Comparison of ENCODE assay signal across 27 mouse cellular contexts in genomic region chr12:92892315-92892714, GRCm38 (mm10).
DNase-seq lines count a peak whose midpoint lies in the region; ATAC-seq and TF ChIP-seq lines count a peak whose summit lies in the region.
"Had no signal": no experiment of that assay in that cellular context is flagged by ENCODE, and none has a peak within 500 bp of the region (broad histone marks: within the 10 kb centered on the region; RNA-seq: fewer than 3 reads in every experiment).

No protein-coding gene starts in this region.

- peak; percentile 7 for DNase-seq in CD4-positive, CD25-positive, alpha-beta regulatory T cell, adult 2 months (ENCODE audit: low read depth, low spot score)
- DNase-seq in CH12.LX (ENCODE audit: extremely low read depth), result no peak
- DNase-seq in midbrain, embryonic 11.5 days (ENCODE audit: low spot score, missing footprints), result no peak
- DNase-seq: adrenal gland, postnatal 14 days; cerebellum, adult 2 months; cerebellum, postnatal 25 days; gastrocnemius, postnatal 14 days; heart, adult 11 months; kidney, postnatal 14 days; layer of hippocampus, adult 9-11 months; lung, postnatal 4 days; thymus, adult 18-20 months; thymus, postnatal 4 days had no signal

- H3K9ac ChIP-seq in CH12.LX (ENCODE audit: insufficient read depth, low read depth), result peak overlapping the region; percentile 84
- H3K9ac ChIP-seq in midbrain, embryonic 16.5 days (ENCODE audit: low read depth, low read length), result no peak overlapping the region
- no peak overlapping the region for H3K9ac ChIP-seq in midbrain, embryonic 11.5 days (ENCODE audit: low read length)
- H3K9ac ChIP-seq: heart, embryonic 15.5 days; hindbrain, embryonic 12.5 days; liver, embryonic 15.5 days; midbrain, embryonic 15.5 days; neural tube, embryonic 13.5 days had no signal

- no peaks in the 10 kb centered on the region for H3K27me3 ChIP-seq in CH12.LX (replicated peaks)
- no peaks in the 10 kb centered on the region for H3K27me3 ChIP-seq in small intestine, adult 2 months (ENCODE audit: control insufficient read depth, insufficient read depth, low read length)
- H3K27me3 ChIP-seq in midbrain, embryonic 16.5 days (ENCODE audit: control insufficient read depth, insufficient read depth, low read depth, low read length), result no peaks in the 10 kb centered on the region
- no peaks in the 10 kb centered on the region for H3K27me3 ChIP-seq in midbrain, embryonic 11.5 days (ENCODE audit: control insufficient read depth, insufficient read depth, low read length)
- H3K27me3 ChIP-seq: heart, embryonic 15.5 days; hindbrain, embryonic 12.5 days; liver, embryonic 15.5 days; midbrain, embryonic 15.5 days; neural tube, embryonic 13.5 days had no signal

- peaks cover 12% of the 10 kb centered on the region for H3K79me2 ChIP-seq in CH12.LX (replicated peaks; ENCODE audit: control insufficient read depth, extremely low read depth, insufficient read depth, poor library complexity, severe bottlenecking)

- no peaks in the 10 kb centered on the region for H3K36me3 ChIP-seq in CH12.LX (replicated peaks in 1 of 2; ENCODE audit: control insufficient read depth in 1 of 2, insufficient read depth in 1 of 2, low read length in 1 of 2)
- no peaks in the 10 kb centered on the region for H3K36me3 ChIP-seq in small intestine, adult 2 months (ENCODE audit: control insufficient read depth, insufficient read depth, low read length)
- no peaks in the 10 kb centered on the region for H3K36me3 ChIP-seq in midbrain, embryonic 16.5 days (ENCODE audit: control insufficient read depth, insufficient read depth, low read length)
- H3K36me3 ChIP-seq in midbrain, embryonic 11.5 days (ENCODE audit: control insufficient read depth, insufficient read depth, low read length), result no peaks in the 10 kb centered on the region
- H3K36me3 ChIP-seq: heart, embryonic 10.5 days; heart, embryonic 15.5 days; hindbrain, embryonic 12.5 days; liver, embryonic 15.5 days; midbrain, embryonic 15.5 days; neural tube, embryonic 13.5 days had no signal

- no peak for TF ChIP-seq EP300 in CH12.LX (IDR thresholded peaks at IDR 0.05; ENCODE audit: low read length)

- no peak for TF ChIP-seq RAD21 in CH12.LX (IDR thresholded peaks at IDR 0.05; ENCODE audit: low read depth, low read length)

- peak overlapping the region in 1 of 3 experiments; percentile 56 for H3K4me3 ChIP-seq in CH12.LX (replicated peaks in 1 of 3; ENCODE audit: low read depth in 2 of 3, low read length in 2 of 3, poor library complexity in 1 of 3)
- H3K4me3 ChIP-seq in small intestine, adult 2 months (ENCODE audit: low read depth, low read length), result no peak overlapping the region
- H3K4me3 ChIP-seq in midbrain, embryonic 16.5 days (ENCODE audit: low read depth, low read length), result no peak overlapping the region
- no peak overlapping the region for H3K4me3 ChIP-seq in midbrain, embryonic 11.5 days (ENCODE audit: low read depth, low read length)
- H3K4me3 ChIP-seq: heart, embryonic 10.5 days; heart, embryonic 15.5 days; hindbrain, embryonic 12.5 days; liver, embryonic 15.5 days; midbrain, embryonic 15.5 days; myocyte; neural tube, embryonic 13.5 days had no signal

- peak overlapping the region; percentile 68 for H3K4me2 ChIP-seq in CH12.LX (ENCODE audit: insufficient read depth, low read depth, poor library complexity, severe bottlenecking)
- no peak overlapping the region for H3K4me2 ChIP-seq in midbrain, embryonic 16.5 days (ENCODE audit: low read length)
- H3K4me2 ChIP-seq in midbrain, embryonic 11.5 days, result no peak overlapping the region
- H3K4me2 ChIP-seq: heart, embryonic 15.5 days; hindbrain, embryonic 12.5 days; liver, embryonic 15.5 days; midbrain, embryonic 15.5 days; neural tube, embryonic 13.5 days had no signal

- dilution Hi-C loops in CH12.LX (cut with MboI; ENCODE audit: extremely low pct_ligation_motif_present, extremely low pct_unique_long_range_greater_than_20kb, low sequenced_read_pairs), result no loop called here

- peak; percentile 27 for ATAC-seq in inflammation-experienced regulatory T-cells, adult 6 months
- ATAC-seq in midbrain, embryonic 16.5 days, result no peak
- no peak for ATAC-seq in midbrain, embryonic 11.5 days (ENCODE audit: low FRiP score)
- ATAC-seq: forebrain, embryonic 14.5 days; hindbrain, postnatal 0 days; intestine, embryonic 16.5 days; midbrain, embryonic 15.5 days had no signal

- H3K4me1 ChIP-seq in CH12.LX (ENCODE audit: control insufficient read depth in 1 of 2, insufficient read depth in 2 of 2), result peaks cover 3 to 4% of the 10 kb centered on the region in 2 experiments; a peak in 3 of 4 replicates
- H3K4me1 ChIP-seq in small intestine, adult 2 months (ENCODE audit: control insufficient read depth, insufficient read depth, insufficient read length, low read length), result 0 out of 2 replicates have a peak, but pooled peaks cover 1% of the 10 kb centered on the region
- H3K4me1 ChIP-seq in midbrain, embryonic 16.5 days (ENCODE audit: control insufficient read depth, insufficient read depth, low read length), result no peaks in the 10 kb centered on the region
- no peaks in the 10 kb centered on the region for H3K4me1 ChIP-seq in midbrain, embryonic 11.5 days (ENCODE audit: control insufficient read depth, insufficient read depth, low read length)
- H3K4me1 ChIP-seq: heart, embryonic 10.5 days; heart, embryonic 15.5 days; hindbrain, embryonic 12.5 days; liver, embryonic 15.5 days; midbrain, embryonic 15.5 days; neural tube, embryonic 13.5 days had no signal

- no peak for TF ChIP-seq POLR2A in CH12.LX (IDR thresholded peaks at IDR 0.05; ENCODE audit: low read depth, low read length)
- TF ChIP-seq POLR2A in small intestine, adult 2 months (IDR thresholded peaks at IDR 0.05; ENCODE audit: low read depth, low read length), result no peak

- TF ChIP-seq CTCF in CH12.LX (conservative IDR thresholded peaks at IDR 0.05 in 1 of 2, IDR thresholded peaks at IDR 0.05 in 1 of 2; ENCODE audit: low read depth in 2 of 2, low read length in 2 of 2), result no peak
- no peak for TF ChIP-seq CTCF in small intestine, adult 2 months (IDR thresholded peaks at IDR 0.05; ENCODE audit: extremely low read depth, insufficient read length, insufficient replicate concordance, low read depth, low read length)

- no peaks in the 10 kb centered on the region for H3K9me3 ChIP-seq in CH12.LX (replicated peaks; ENCODE audit: low read length)
- H3K9me3 ChIP-seq in midbrain, embryonic 16.5 days (replicated peaks; ENCODE audit: control insufficient read depth, low read length, poor library complexity, severe bottlenecking), result peaks cover 2% of the 10 kb centered on the region; the same call in 1 of the 2 replicates
- no peaks in the 10 kb centered on the region for H3K9me3 ChIP-seq in midbrain, embryonic 11.5 days (ENCODE audit: control insufficient read depth, low read length)
- H3K9me3 ChIP-seq: heart, embryonic 10.5 days; heart, embryonic 15.5 days; liver, embryonic 15.5 days had no signal

- in situ Hi-C loops in CH12.LX (cut with MboI; ENCODE audit: low pct_ligation_motif_present, low pct_unique_long_range_greater_than_20kb, low sequenced_read_pairs), result no loop called here

- peak overlapping the region; percentile 99 for H3K27ac ChIP-seq in CH12.LX (ENCODE audit: insufficient read depth, low read depth)
- H3K27ac ChIP-seq in small intestine, adult 2 months (ENCODE audit: insufficient read depth, low read depth, low read length), result peak overlapping the region; percentile 67
- no peak overlapping the region for H3K27ac ChIP-seq in midbrain, embryonic 16.5 days (ENCODE audit: low read length)
- H3K27ac ChIP-seq in midbrain, embryonic 11.5 days (ENCODE audit: low read depth, low read length), result no peak overlapping the region
- H3K27ac ChIP-seq: heart, embryonic 10.5 days; heart, embryonic 15.5 days; hindbrain, embryonic 12.5 days; hindbrain, postnatal 0 days; liver, embryonic 15.5 days; midbrain, embryonic 15.5 days; neural tube, embryonic 13.5 days; stomach, postnatal 0 days had no signal

- 74% methylated on average over 7 of the region's 9 CpGs for WGBS in small intestine, adult 2 months
- 93% methylated on average over 4 of the region's 9 CpGs for WGBS in midbrain, embryonic 16.5 days
- WGBS in midbrain, embryonic 11.5 days, result 95% methylated on average over 4 of the region's 9 CpGs

TF ChIP-seq in CH12.LX, 34 proteins besides CTCF, POLR2A, EP300 and RAD21:
- no peak for TF ChIP-seq MAX (IDR thresholded peaks at IDR 0.05; ENCODE audit: low read length)
- TF ChIP-seq MYC (IDR thresholded peaks at IDR 0.05; ENCODE audit: low read depth, low read length), result no peak
- TF ChIP-seq ZNF384 (IDR thresholded peaks at IDR 0.05; ENCODE audit: low read depth, low read length), result no peak
- TF ChIP-seq MAFK (IDR thresholded peaks at IDR 0.05; ENCODE audit: insufficient replicate concordance, low read length), result no peak
- TF ChIP-seq ETS1 (conservative IDR thresholded peaks at IDR 0.05; ENCODE audit: low read depth, low read length), result no peak
- no peak for TF ChIP-seq KAT2A (IDR thresholded peaks at IDR 0.05; ENCODE audit: insufficient replicate concordance, low read length)
- no peak for TF ChIP-seq ZC3H11A (IDR thresholded peaks at IDR 0.05; ENCODE audit: low read depth, low read length)
- no peak for TF ChIP-seq ZMIZ1 (IDR thresholded peaks at IDR 0.05; ENCODE audit: low read depth, low read length)
- no peak for TF ChIP-seq IRF4 (IDR thresholded peaks at IDR 0.05; ENCODE audit: low read depth, low read length)
- no peak for TF ChIP-seq ZKSCAN1 (IDR thresholded peaks at IDR 0.05; ENCODE audit: borderline replicate concordance, low read depth, low read length)
- no peak for TF ChIP-seq USF1 (IDR thresholded peaks at IDR 0.05; ENCODE audit: low read depth, low read length)
- no peak for TF ChIP-seq JUN (IDR thresholded peaks at IDR 0.05; ENCODE audit: insufficient read depth, low read depth, low read length)
- TF ChIP-seq MEF2A (IDR thresholded peaks at IDR 0.05; ENCODE audit: borderline replicate concordance, low read depth, low read length), result no peak
- TF ChIP-seq MAZ (IDR thresholded peaks at IDR 0.05; ENCODE audit: low read depth, low read length), result no peak
- TF ChIP-seq PAX5 (IDR thresholded peaks at IDR 0.05; ENCODE audit: low read length), result no peak
- no peak for TF ChIP-seq JUND (conservative IDR thresholded peaks at IDR 0.05; ENCODE audit: low read depth, low read length)
- no peak for TF ChIP-seq SMC3 (IDR thresholded peaks at IDR 0.05; ENCODE audit: low read depth, low read length)
- no peak for TF ChIP-seq SIN3A (IDR thresholded peaks at IDR 0.05; ENCODE audit: low read length)

Comparison
In these comparisons a context has a peak if more than half of its experiments do, and no peak if none do; other contexts are left out.
1. H3K27ac ChIP-seq: peak in CH12.LX (single experiment) and small intestine, adult 2 months (single experiment); none in midbrain, embryonic 16.5 days (single experiment) and midbrain, embryonic 11.5 days (single experiment).